Mouse (Mus musculus) gastrocnemius, postnatal 4 days (tissue): ENCODE data around the gene Traf4. TPM values are rescaled to one million over a fixed set of nuclear protein-coding genes. Genes with fewer than 3 reads are reported as not detected.
"Not testable (repeated sequence)": the region's sequence is repeated elsewhere in the genome, so short reads cannot be mapped to it uniquely, and the experiment has no call there.

ENCODE experiments used
- DNase-seq, 2 experiments: peaks; one replicate each; pipeline ENCODE4 v3.0.0; 2021 to 2022; ENCODE audit warnings: low spot score in 2 of 2, mixed read lengths in 2 of 2
- total RNA-seq, 2 experiments: library from RNA; stranded (reverse); gene quantifications; 2 replicates each; pipeline ENCODE4 v1.2.3; 2021

Gene Traf4
- total RNA-seq, 2 experiments from 2014 or later: 36.5 to 41.4 TPM

DNA sequence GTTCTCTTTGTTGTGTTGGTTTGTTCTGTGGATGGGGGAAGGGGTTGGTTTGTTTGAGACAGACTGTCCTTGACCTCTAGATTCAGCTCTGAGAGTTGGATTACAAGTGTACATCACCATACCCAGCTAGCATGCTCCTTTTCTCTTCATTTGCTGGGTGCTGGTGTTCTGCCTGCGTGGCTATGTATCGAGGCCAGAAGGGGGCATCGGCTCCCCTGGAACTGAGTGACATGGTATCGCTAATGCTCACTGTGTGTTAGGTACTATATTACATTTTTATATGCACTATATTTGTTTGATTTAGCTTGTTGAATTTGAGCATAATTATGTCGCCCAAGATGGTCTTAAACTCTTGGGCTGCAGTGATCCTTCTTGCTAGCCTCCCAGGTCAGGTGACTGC lies 19.2 kb downstream of the Traf4 start:
- DNase-seq: no peak

- no peak for DNase-seq
These were observed 21.9 kb downstream of the Traf4 start for GRCm38 (mm10) chr11:78143520-78143919.

- DNase-seq: no peak
These were observed 24.7 kb downstream of the Traf4 start for GRCm38 (mm10) chr11:78140665-78141064.

DNA sequence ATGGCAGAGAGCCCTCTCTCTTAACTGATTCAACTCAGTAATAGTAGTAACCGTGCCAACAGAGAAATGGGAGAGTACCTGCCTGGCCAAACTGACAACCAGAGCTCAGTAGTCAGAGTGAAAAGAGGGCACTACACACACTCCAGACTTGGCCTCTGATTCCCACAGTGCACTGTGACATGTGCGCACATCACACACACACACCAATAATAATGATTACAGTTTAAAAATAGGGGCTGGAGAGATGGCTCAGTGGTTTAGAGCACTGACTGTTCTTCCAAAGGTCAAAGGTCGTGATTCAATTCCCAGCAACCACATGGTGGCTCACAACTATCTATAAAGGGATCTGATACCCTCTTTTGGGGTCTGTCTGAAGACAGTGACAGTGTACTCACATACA lies 27.4 kb downstream of the Traf4 start:
- DNase-seq: no peak

GRCm38 (mm10) chr11:78137584-78137983 lies 27.8 kb downstream of the Traf4 start:
- no peak for DNase-seq

DNA sequence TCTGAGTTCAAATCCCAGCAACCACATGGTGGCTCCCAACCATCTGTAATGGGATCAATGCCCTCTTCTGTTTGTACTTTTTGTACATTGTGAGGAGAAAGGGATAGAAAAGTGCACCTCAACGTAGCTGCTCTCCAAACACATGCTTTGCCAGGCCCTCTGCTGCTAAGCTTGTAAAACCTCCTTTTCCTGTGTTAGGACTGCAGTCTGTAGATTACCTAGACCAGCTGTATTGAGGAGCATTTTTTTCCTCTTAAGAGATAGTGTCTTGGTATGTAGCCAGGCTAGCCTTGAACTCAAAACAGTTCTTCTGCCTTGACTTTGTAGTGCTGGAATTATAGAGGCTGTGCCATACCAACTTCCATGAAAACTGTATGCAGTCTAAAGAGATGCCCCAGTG lies 29.3 kb downstream of the Traf4 start:
- no peak for DNase-seq

- not testable (repeated sequence) for DNase-seq
These were observed 30.1 kb downstream of the Traf4 start for GRCm38 (mm10) chr11:78135314-78135713.

DNA sequence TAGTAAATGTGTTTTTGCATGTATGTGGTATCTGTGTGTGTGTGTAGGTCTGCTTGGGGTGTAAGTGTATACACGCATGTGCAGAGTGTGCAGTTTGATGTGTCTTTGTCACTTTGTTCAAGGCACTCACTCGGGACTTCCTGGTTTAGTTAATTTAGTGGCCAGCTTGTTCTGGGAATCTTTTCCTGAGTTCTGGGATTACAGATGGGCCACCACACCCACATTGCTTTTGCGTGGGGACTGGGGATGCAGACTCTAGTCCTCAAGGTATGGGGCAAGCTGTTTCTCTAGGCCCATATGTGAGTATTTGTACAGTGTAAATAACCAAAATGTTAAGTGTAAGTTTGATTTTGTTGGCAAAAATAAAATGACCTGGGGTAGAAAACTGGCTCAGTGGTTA lies 31.0 kb downstream of the Traf4 start:
- no peak for DNase-seq

DNA sequence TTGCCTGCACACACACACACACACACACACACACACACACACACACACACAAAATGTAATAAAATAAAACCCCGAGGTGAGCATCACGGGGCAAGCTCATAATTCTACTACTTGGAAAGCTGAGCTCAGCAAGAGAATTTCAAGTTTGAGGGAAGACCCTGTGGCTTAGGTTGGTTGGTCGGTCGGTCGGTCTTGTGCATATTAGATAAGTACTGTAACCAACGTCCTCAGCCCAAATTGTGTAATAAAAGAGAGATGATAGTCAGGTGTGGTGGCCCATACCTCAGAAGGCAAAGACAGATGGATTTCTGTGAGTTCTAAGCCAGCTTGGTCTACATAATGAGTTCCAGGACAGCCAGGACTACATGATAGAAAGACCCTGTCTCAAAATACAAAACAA lies 31.5 kb downstream of the Traf4 start:
- no peak for DNase-seq

GRCm38 (mm10) chr11:78129458-78129857 lies 35.9 kb downstream of the Traf4 start:
- no peak for DNase-seq

GRCm38 (mm10) chr11:78126739-78127138 lies 38.6 kb downstream of the Traf4 start:
- DNase-seq: no peak

GRCm38 (mm10) chr11:78125691-78126090 lies 39.7 kb downstream of the Traf4 start:
- DNase-seq: no peak

DNA sequence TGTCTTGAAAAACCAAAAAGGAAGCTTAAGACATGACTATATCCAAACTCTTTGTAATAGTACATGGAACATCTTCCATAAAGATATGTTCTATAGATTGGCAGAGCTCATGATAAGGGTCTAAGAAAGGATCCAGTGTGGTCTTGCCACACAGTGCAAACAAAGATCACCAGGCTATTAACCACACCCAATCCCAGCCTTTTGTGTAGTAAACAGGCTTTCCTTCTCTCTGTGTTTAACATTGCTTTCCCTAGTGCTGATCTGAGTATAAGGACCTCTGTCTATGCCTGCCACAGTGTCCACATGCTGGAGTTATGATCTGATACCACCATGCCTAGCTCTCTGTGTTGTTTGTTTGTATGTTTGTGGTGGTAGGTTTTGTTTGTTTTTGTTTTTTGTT lies 41.6 kb downstream of the Traf4 start:
- DNase-seq: no peak

- DNase-seq: no peak
These were observed 42.6 kb downstream of the Traf4 start for GRCm38 (mm10) chr11:78122815-78123214.

- DNase-seq: no peak
These were observed 44.2 kb downstream of the Traf4 start for GRCm38 (mm10) chr11:78121176-78121575.

DNA sequence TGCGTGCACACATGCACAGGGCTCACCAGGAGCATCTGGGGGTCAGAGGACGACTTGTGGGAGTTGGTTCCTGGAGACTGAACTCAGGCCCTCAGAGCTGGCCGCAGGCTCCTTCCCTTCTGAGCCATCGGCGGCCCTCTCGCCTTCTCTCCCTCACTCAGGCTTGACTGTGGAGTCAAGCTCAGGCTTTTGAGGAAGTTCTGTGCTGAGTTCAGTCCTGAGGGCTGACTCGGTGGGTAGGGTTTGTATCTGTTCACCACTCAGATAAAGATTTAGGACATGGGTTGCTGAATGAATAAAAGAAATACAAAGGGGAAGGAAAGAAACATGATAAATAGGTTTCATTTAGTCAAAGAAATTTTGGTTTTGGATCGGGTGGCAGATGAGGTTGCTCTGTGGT lies 45.5 kb downstream of the Traf4 start:
- no peak for DNase-seq

DNA sequence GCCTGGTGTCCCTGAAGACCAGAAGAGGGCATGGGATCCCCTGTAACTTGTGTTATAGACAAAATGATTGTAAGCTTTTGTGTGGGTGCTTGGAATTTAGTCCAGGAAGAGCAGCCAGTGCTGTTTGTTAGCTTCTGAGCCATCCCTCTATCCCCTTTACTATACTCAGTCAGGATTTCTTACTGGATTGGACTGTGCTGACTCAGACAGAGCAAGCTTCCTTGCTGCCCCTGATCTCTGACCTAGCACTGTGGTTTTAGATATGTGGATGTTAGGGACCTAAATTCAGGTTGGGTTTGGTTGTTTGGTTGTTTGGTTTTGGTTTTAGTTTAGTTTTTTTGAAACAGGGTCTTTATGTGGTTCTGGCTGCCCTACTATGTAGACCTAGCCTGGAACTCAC lies 46.9 kb downstream of the Traf4 start:
- no peak for DNase-seq

DNA sequence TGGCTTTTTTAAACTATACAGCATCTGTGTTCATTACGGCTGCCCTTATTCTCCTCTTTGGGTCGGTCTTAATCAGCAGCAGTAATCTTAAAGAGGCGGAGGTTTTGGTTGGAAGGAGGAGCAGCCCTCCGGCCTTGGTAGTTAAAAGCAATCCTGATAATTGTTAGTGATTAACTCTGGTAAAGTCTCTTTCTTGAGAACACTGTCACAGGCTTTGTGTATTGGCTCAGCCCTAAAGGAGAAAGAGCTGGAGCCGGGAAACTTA lies 49.3 kb downstream of the Traf4 start:
- DNase-seq: no peak

DNA sequence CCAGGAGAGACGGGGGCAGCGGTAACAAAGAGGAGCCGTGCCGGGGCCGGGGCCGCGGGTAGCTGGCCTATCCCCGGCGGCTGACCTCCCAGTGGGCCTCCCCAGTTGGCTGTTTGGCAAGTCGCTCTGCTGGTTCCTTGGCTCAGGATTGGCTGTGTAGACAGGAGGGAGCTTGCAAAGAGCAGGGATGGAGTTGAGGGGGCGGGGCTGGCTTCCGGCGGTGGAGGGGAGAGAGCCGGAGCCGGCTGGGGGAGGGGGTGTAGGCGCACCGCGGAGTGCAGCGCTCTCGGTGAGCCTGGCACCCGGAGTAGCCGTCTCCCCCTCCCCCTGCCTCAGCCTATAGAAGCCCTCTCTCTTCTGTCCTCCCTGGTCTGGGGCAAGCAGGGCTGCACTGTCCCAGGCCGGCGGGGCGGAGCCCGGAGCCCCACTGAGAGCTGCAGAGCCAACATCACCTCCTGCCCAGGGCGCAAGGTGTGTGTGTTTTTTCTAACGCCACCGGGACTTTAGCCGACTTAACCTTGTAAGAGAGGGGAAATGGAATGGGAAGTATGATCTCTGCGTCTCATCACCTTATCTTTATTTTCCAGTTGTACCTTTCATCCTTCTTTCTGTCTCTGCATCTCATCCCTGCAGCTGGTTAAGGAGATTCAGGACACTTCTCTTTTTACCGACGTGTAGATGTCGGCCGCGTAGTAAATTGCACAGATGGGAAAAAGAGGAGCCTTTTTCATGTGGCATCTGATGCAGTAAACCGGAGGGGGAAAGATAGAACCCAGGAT lies 49.8 kb downstream of the Traf4 start:
- peak; percentile 88 to 95 for DNase-seq

- no peak for DNase-seq
These were observed 50.6 kb downstream of the Traf4 start for GRCm38 (mm10) chr11:78114676-78115366.

- DNase-seq: no peak
These were observed 51.8 kb downstream of the Traf4 start for GRCm38 (mm10) chr11:78113616-78114015.
